Mouse (Mus musculus) frontal cortex, postnatal 10 days (tissue): ENCODE measurements around the gene Klhl29.

Experiments
- DNase-seq, 2 experiments: peaks; one replicate each; pipeline ENCODE4 v3.0.0; 2022; ENCODE audit warnings: low spot score in 2 of 2, mixed read lengths in 1 of 2

Klhl29 gene

DNA sequence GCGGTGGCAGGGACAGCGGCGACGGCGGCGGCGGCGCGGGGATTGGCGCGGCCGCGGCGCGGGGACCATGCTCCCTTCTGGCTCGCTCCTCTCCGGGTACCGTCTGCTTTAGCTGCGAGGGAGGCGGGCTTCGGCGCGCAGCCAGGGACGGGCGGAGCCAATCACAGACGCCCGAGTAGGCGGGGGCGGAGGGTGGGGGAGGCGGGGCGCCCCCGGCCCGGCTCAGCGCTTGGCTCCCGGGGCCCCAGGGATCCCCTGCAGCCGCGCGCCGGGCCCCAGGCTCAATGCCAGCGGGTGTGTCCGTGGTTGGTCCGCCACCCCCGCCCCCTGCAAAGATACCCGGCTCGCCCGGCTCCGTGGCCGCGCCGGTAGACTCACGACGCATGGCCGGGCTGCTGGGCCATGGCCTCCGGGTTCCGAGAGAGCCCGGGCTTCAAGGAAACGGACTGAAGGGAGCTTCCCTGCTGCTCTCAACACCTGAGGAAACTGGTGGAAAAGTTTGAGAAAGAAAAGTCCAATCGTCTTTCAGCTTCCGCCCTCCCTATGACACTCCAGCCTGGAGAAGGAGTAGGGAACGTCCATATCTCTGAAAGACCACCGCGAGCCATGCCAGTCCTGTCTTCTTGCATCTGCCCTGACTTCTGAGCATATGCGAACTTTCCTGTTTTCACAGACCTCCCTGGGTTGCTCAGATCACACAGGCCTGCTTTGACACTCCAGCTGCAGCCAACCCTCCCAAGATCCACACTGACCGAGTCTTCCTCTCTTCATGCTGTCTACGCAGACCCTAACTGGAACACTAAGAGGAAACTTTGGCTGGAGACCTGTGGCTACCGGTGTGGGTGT lies at the start of gene Klhl29:
Gene Klhl29, minus strand, starts transcription at position 67 of the 846 bp plus-strand sequence.
- DNase-seq, result peak; percentile 74 to 83

DNA sequence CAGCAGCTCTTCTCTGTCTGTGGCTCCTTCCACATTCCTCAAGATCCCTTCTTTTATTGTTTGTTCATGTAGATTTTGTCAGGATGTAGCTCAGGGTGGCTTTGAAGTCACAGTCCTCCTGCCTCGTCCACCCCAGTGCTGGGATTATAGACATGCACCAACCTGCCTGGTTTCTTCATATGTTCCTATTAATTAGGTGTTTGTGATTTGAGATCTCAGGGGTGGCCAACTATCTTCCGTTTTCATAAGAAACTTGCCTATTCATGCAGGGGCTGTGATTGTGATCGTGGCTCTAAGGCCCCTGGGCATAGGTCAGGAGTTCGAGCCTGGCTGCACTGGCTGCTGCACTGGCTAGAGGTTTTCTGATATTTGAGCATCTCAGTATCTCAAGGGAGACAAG lies 49.8 kb upstream of the Klhl29 start:
- DNase-seq, result no peak

DNA sequence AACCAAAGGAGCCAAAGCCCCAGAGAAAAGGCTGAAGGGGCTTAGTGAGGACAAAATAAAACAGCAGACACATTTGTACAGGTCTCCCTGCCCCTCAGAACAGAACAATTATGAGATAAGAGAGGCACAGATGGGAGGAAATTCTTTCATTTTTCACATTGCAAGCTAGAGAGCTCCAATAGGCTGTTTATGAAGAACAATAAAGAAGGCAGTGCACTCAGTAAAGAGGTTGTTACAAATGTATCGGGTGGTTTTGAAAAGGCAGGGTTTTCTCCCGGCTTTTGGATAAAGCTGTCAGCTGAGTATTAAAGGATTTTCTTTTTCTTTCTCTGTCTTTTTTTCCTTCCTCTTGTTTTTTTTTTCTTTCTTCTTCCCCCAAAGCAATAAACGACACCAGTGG lies 40.3 kb upstream of the Klhl29 start:
- no peak for DNase-seq

DNA sequence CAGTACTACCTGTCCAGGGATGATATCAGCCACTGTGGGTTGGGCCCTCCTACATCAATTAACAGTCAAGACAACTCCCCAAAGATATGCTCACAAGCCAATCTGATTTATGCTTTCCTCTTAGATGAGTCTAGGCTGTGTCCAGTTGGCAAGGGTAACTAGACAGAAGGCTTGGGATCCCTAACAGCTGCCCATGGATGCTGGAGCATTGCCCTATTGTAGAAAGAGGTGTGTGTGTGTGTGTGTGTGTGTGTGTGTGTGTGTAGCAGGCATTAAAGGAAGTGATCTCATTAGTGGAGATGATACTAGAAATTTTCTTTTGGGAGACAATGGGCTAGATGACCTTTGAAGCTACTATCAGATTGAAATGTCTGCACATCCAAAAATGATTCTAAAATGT lies 38.5 kb upstream of the Klhl29 start:
- no peak for DNase-seq

DNA sequence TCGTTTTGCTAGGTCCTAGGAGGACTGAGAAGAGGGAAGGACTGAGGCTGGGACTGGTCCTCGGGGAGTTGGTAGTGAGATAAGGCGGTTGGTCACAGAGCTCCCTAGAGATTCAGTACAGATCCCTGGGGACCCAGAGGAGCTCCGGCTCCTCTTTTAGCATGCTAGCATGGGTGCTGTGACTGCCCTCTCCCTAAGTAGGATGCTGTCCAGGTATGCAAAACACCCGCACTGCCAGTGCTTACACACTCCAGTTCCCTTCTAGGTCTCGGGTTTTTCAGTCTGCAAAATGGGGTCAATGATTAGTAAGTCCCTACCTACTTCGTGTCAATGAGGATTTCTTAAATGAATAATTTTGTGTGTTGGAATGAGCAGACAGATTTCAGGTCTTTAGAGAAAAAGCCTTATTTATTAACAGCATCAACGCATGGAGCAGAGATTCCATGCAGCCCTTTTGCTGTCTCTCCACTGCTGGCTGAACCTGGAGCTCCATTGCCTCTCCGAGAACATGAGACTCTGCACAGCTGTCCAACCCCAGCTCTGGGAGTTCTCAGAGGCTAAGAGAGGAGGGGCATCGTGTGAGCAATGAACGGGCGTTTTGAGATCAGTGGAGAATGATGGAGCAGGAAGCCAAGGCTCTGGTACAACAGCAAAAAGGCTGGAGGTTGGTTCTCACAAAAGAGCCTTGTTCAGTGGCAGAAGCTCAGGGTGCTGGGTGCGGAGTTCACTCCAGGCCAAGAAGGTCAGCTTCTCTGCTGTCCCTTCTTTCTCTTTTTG lies 36.5 kb upstream of the Klhl29 start:
- DNase-seq, result no peak

DNA sequence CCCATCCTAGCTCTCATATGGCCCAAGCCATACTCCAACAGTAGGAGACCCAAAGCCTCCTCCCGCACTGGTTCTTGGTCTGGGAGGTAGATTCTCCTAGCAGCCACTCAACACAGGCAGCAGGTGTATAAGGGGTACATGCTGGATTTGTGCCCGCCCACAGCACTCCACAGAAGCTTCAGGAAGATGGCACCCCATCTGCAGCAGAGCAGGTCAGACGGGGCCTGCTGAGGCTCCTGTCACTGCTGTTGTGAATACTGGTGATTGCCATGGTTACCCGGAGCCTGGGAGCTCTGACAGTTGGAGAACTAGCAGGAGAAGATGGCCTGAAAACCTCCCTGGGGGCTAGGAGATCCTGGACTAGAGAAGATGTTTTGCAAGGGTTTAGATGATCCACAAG lies 35.9 kb upstream of the Klhl29 start:
- DNase-seq, result peak in 1 of 2 experiments; percentile 30

DNA sequence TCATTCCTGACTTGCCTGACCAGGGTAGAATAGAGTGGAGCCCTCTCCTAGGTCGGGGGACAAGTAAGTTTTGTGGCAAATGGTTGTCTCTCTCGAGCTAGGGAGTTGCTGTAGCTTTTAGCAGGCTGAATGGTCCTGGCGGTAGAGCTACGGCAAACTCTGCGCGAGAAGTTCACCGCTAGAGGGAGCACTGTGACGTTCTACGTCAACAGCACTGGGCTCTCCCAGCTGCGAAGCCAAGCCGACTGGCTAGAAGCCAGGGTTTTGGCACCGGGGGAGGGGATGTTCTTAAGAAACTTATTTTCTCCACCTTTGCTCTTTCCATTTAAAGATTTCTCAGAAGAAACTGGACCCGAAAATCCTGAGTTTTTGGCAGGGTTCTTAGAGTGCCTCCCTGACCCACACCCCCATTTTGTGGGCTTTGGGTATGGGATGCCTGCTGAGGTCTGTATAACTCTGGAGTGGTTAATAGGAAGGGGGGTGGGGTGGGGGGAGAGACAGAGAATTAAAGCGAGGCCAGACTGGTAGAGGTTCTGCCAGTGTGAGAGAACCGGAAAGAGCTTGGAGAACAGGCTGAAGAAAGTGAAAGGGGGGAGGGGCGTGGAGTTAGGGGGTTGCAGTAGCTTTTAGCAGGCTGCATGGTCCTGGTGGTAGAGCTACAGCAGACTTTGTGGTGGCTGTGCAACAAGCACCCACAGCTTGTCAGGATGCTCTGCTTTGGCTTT lies 35.1 kb upstream of the Klhl29 start:
- peak; percentile 73 to 87 for DNase-seq

DNA sequence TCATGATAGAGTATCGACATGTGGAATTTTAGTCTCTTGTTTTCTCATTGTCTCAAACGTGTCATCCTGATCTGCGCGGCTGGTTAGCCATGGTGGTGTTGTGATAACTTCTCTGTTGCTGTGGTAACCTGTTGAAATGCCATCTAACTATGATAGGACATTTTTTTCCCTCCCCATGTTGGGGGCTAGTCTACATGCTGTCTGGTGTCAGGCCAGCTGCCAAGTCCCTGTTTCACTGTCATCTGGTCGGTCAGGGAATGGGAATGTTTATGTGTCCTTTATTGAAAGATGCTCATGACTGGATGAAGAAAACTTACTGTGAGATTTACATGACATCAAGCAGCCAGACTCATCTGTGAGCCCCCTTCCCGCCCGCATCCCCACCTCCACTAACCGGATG lies 31.7 kb upstream of the Klhl29 start:
- peak in 1 of 2 experiments; percentile 20 for DNase-seq

DNA sequence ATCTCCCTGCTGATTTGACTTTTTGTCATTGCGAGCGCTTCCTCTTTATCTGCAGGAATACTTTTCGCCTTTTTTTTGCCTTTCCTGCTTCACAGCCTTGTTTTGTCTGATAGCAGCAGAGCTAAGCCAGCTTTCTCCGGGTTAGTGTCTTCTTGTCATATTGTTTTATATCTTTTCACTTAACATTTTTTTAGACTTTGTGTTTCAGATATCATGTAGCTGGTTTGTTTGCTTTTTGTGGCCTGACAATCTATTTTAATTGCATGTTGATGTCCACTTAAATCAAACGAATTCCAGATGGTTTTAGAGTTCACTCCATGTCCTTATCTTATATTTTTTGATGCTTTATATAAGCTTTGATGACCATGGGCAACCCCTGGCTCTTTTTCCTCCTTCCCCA lies 21.9 kb upstream of the Klhl29 start:
- DNase-seq, result no peak

DNA sequence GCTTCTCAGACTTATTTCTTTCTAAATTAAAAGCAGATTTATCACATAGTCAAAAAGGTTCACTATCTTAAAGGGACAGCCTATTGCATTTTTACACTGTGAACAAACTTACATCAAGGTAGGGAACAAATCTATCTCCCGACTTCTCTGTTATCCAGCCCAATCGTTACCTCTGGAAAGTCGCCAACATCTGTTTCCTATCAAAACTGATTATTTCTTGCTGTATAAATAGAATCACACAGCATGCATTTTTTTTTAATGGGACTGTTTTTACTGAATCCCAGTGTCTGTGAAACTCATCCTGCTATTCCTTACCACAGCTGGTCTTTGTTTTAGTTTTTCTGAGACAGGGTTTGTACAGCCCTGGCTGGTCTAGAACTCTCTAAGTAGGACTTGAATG lies 19.7 kb upstream of the Klhl29 start:
- DNase-seq, result no peak

DNA sequence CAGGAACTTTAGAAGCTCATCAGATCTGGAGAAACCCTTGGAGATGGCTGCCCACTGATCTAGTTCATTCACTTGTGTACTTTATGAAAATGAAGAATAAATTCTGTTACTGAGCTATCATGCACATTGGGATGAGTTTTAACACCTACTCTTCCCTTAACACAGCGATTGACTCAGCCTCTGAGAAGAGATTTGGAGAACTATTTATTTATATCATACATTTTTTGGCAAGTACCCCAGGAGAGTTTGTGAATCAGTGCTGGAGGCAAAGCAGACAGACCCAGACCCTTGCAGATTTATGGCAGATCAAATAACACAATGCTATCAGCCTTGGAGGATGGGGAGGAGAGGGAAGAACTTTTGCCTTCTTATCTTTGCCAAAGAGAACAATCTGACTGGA lies 11.6 kb upstream of the Klhl29 start:
- no peak for DNase-seq

DNA sequence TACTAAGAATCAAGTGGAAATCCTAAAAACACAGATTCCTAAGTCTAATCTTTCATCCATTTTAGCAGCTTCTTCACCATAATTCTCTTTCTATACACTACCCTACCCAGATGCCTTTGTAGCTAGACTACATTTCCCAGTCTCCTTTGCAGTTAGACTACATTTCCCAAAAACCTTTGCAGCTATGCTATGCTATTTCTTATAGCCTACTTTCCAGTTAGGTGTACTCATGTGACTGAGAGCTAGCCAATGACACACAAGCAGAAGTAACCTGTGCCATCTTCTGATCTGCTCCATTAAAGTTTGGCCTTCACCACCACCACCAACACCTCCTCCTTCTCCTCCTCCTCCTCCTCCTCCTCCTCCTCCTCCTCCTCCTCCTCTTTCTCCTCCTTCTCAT lies 11.2 kb upstream of the Klhl29 start:
- no peak for DNase-seq

DNA sequence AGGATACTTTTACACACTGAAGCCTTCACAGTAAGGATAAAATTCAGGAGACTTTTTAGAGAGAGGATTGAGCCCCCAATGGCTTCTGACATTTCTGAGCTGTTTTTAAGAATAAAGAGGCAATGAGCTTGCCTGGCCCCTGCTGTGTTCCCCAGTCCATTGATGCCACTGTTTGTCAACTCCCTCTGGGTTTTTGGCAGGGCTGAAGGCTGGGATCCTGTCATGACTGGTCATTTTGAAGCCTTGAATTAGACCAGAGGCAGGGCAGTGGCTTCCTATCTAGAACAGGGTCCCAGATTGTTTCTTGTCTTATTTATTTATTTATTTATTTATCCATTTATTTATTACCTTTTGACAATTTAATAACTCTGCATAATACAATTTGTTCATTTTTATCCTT lies 6.2 kb upstream of the Klhl29 start:
- no peak for DNase-seq

DNA sequence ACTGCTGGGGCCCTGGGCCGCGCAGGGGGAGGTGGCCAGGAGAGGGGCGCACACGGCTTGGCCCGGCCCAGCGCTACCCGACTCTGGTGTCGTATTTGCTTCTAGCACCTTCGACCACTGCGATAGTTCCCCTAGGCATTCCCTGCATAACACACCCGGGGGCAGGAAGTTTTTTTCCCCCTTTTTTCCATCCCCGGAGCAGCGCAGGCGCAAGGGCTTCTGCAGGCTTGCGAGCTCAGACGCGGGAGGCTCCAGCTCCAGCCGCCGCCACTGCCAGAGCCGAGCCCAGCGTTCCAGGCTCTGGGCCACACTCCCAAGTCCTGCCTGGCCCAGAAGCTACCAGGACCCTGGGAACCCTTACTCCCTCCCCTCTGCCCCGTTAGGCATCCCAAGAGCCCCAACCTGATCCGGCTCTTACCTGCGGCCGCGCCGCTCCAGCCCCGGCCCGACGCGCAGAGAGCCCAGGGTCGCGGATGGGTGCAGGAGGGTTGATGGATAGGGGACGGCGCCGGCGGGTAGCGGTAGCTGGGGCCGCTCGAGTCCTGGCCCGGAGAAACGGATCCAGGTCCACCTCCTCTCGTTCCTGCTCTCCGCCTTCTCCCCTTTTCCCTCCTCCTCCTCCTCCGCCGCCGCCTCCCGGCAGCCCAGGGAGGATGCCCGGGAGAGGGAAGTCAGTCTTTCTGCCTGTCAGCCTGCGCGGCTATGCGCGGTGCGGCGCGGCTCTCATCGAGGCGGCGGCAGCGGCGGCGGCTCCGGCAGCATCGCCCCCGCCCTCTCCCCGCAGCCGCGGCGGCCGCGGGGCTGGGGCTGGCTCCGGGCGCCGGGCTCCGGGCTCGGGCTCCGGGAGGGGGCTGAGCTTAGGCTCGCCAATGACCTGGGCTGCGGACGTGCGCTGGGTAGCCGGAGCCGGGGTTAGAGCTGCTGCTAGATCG lies 532 bp downstream of the Klhl29 start:
- no peak for DNase-seq

DNA sequence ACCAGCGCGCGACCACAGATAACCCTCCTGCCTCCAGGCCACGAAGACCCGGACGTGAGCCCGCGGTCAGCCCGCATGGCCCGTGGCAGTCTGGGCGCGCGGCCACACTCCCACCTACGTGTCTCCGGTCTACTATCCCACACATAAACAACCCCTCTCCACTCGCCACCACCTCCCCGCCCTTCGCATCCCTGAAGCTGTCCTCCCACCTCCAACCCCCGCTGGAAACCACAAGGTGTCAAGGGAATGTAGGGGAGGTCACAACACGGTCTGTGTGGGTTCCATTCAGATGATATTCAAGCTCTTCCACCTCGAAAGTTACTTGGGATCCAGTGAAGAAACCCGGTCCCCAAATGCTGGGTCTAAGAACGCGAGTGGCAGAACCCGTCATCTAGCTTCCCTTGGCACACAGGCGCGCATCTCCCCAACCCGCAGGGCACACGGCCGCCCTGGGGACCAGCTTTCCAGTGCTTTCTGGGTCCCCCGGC lies 1.2 kb downstream of the Klhl29 start:
- peak in 1 of 2 experiments; percentile 35 for DNase-seq

DNA sequence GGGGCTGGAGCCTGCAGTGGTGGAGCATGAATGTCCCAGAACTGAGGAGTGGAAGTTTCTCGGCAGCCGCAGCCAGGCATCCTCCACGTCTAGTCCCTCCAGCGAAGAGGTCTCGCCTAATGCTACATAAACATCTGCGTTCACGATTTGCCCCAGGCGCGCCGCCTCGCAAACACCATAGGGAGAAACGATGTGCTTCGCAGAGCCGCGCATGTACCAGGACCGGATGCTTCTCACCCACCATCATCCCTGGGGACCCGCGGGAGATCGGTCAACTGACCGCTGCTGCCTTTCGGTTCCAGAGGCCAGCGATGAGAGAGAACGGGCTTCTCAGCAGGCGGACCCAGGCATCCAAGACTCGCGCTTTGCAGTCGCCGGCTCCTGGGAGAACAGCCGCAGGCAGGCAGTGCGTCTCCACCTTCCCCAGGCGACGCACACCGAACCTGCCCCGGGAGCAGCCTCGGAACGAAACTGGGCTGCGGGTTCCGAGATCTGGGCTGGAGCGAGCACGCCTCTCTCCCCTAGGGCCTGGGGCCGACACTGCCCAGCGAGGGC lies 1.8 kb downstream of the Klhl29 start:
- no peak for DNase-seq

DNA sequence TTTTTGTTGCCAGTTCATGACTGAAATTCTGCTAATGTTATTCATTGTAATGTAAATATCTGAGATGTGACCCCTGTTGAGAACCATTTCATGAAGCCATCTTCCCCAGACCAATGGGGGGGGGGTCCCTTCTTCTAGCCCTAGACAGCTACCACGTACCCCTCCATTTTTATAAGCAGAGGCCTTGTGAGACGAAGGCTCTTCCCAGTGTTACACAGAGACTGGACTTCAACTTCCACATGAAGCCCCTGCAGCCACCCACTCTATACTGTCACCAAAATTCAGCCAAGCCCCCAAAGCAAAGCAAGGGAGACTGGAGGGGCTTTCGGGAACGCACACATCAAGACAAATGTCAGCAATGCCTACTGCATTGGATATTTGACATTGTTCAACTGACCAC lies 6.1 kb downstream of the Klhl29 start:
- DNase-seq, result no peak

DNA sequence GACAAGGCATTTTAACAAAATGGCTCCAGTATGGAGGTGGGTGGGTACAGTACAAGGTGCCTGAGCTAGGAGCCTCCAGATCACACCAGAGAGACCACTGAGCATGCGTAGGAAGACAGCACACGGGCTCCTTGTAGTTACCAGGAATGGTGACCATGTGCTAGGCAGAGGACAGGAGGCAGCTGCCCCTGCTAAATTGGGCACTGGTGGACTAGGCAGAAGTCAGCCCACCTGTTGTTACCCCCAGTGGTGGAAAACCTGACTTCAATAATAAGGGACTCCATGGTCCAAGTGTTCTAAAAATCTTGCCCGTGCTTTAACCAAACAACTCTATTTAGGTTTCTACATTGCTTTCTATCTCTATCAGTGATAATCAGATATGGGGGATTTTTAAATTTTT lies 10.6 kb downstream of the Klhl29 start:
- DNase-seq, result no peak

DNA sequence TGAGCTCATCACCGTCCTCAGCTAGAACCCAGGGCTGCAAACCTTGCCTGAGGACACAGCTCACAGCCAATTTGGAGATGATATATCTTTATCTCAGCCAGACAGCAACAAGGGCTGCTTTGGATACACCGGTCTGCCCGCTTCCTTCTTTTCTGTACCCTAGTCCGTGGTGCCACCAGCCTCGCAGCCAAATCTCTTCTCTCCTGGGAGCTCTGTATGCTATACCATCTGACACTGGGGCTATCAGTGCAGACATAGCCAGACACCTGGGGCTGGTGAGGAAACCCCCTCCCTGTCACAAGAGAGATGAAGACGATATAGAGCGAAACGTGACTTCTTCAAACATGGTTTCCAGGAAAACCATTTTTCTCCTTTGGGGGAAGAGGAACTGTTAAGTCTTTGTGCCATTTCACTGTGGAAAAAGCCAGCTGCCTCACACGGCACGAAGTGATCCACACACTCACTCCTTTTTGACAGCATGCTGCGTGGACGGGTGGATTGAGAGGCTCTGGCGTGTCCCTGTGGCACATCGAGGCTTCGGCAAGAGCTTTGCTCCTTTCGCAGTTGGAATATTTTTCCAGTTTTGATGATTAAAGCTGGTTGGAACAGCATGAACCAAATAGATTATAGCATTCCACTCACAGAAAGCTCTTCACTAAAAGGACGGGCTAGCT lies 11.4 kb downstream of the Klhl29 start:
- DNase-seq, result no peak

DNA sequence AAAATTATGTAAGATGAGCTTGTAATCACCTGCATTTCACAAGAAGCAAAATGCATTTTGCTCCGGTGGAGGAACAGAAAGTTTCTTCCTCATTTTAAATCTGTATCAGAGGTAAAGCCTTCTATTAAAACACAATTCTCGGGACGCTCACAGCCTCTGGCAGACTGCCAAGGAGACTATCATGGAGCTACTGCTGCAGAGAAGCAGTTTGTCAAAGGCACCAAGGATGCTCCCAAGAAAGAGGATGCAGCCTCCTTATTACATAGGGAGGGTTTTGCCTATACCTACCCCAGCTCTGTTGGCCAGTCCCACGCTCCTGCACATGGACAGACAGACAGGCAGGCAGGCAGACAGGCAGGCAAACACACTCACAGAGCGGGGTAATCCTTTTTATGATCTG lies 16.4 kb downstream of the Klhl29 start:
- DNase-seq, result no peak
